Mouse (Mus musculus): ENCODE measurements around the gene Glod5. TPM values are rescaled to one million over a fixed set of nuclear protein-coding genes. Genes with fewer than 3 reads are reported as not detected.

The Glod5 gene
- total RNA-seq, 2 experiments from 2014 or later: 0.75 to 0.94 TPM

DNA sequence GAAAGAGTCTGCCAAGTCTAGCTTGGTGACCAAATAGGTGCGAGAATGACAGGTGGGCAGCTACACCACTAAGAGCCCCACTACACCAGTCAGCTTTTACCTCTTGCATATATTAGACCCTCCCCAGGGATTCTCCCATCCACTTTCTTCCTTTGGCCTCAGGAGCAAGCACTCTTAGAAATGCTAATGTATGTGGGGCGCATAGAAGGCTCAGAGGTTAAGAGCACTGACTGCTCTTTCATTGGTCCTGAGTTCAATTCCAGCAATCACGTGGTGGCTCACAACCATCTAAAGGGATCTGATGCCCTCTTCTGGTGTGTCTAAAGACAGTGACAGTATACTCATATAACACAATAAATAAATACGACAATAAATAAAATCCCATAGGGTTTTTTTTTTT lies 15.3 kb downstream of the Glod5 start:
- intact Hi-C loops (cut with DNase I): loop anchor here (10.0 kb wide), 1 partner anchor 48 kb away; no protein-coding TSS in a partner anchor
- H3K27ac ChIP-seq: no peak overlapping the region
- DNase-seq (ENCODE audit: extremely low spot score in 1 of 2, low spot score in 2 of 2): no peak
- no peak overlapping the region for H3K4me3 ChIP-seq
- TF ChIP-seq CTCF (IDR thresholded peaks at IDR 0.05): no peak

DNA sequence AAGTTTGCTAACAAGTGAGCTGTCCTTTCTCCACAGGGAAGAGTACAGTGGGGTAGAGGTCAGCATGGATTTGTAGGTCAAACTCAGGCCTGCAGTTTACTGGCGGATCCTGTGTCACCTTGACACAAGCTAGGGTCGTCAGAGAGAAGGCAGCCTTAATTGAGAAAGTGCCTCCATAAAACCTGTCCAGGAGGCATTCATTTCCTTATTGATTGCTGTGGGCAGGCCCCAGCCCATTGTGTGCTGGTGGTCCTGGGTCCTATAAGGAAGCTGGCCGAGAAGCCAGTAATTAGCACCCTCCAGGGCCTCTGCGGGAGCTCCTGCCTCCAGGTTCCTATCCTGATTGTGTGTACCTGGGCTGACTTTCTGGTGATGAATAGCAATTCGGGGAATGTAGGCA lies 16.3 kb downstream of the Glod5 start:
- TF ChIP-seq CTCF (IDR thresholded peaks at IDR 0.05): no peak
- intact Hi-C loops (cut with DNase I): loop anchor here (10.0 kb wide), 1 partner anchor 47 kb away; no protein-coding TSS in a partner anchor
- no peak for DNase-seq (ENCODE audit: extremely low spot score in 1 of 2, low spot score in 2 of 2)
- H3K4me3 ChIP-seq: no peak overlapping the region
- H3K27ac ChIP-seq: no peak overlapping the region

DNA sequence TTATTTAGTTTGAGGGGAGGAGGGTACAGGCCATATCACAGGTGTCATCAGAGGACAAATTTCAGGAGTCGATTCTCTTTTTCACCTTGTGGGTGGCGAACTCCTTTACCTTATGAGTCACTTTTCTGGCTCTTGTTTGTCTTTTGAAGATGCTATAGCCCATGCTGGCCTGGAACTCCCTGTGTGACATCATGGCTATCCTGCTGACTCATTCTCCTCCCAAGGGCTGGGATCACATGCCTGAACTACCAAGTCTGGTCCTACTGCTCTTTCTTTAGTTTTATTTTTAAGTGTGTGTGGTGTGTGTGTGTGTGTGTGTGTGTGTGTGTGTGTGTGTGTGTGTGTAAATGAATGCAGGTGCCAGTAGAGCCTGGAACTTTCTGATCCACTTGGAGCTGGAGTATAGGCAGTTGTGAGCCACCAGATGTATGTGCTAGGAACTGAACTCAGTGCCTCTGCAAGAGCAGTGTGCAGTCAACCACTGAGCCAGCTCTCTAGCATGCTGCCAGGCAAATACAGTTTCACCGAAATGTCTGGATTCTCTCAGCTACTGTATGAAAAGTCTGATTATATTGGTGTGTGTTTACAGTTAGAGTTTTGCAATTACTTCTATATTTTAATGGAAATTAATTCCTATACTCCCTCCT lies 17.6 kb downstream of the Glod5 start:
- DNase-seq (ENCODE audit: extremely low spot score in 1 of 2, low spot score in 2 of 2): no peak
- no peak overlapping the region for H3K4me3 ChIP-seq
- no peak overlapping the region for H3K27ac ChIP-seq
- no peak for TF ChIP-seq CTCF (IDR thresholded peaks at IDR 0.05)
- intact Hi-C loops (cut with DNase I): loop anchor here (10.0 kb wide), 1 partner anchor 46 kb away; no protein-coding TSS in a partner anchor

DNA sequence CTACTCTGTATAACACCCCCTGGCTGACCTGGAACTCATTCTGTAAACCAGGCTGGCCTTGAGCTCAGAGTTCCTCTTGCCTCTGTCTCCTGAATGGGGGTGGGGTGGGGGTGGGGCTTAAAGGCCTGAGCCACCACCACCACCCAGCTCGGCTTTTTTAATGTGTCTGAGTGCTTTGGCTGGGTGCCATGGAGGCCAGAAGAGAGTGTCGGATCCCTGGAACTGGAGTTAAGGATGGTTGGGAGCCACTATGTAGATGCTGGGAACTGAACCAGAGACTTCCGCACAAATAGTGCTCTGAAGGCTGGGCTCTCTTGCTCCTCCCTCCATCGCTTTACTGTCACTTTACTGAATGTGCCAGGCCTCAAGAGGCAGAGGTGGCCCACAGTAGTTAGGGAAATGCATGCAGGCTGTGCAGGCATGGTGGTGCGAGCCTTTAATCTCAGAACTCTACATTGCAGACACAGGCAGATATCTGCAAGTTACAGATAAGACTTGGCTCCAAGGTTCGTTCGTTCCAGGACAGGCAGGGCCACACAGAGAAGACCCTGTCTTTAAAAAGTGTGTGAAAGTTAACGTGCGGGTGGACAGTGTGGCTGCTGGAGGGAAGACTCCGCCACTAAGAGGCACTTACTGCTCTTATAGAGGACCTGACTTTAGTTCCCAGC lies 25.1 kb downstream of the Glod5 start:
- TF ChIP-seq CTCF (IDR thresholded peaks at IDR 0.05): no peak
- intact Hi-C loops (cut with DNase I): no loop called here
- no peak for DNase-seq (ENCODE audit: extremely low spot score in 1 of 2, low spot score in 2 of 2)
- Histone ChIP-seq H3K4me3 (no peak overlapping the region), H3K27ac (no peak overlapping the region)

DNA sequence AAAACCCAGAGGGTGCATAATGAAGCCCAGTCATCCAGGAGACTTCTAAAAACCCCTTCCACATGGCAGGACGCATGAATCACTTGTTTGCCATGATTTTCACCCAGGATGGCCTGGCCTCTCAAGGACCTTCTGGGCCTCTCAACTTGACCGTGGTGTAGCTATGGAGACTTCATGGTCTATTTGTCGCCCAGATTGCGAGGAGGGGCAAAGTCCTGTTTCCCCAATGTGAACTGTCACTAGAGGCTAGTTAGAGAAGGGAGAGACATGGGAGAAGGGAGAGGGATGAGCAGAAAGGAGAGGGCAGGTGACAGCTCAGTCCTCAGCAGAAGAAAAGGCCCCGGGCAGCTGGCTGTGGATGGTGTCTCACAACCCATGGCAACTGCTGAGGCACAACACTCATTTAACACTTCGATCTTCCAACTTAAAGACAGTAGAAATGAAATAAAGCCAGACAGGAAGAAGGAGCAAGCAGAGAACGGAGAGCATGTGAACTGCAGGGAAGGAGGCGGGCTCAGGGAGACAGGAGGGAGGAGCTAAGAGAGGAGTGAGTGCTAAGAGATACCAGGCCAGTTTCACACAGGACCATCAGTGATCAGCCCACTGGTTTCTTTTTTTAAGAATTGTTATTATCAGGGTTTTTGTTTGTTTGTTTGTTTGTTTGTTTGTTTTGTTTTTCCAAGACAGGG lies 25.8 kb downstream of the Glod5 start:
- TF ChIP-seq CTCF (IDR thresholded peaks at IDR 0.05): no peak
- intact Hi-C loops (cut with DNase I): no loop called here
- DNase-seq (ENCODE audit: extremely low spot score in 1 of 2, low spot score in 2 of 2): no peak
- no peak overlapping the region for H3K27ac ChIP-seq
- H3K4me3 ChIP-seq: no peak overlapping the region

DNA sequence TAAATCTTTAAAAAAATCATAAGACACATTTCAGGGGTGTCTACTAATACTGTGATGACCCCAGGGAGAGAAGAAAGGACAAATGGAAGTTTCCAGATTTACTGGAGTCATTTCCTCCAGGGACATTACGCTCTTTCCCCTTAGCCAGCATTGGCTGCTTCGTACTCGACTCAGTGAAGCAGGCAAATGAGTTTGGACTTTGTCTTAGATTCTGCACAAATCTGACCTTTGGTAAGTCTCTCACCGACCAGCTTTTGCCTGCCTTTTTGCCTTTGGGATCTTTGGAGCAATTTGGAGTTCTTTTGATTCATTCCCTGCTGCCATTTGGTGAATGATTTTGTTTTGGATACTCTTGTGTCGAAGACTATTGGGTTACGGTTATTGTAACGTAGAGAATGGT lies 36.9 kb downstream of the Glod5 start:
- Histone ChIP-seq H3K27ac (no peak overlapping the region), H3K4me3 (no peak overlapping the region)
- TF ChIP-seq CTCF (IDR thresholded peaks at IDR 0.05): no peak
- intact Hi-C loops (cut with DNase I): no loop called here
- no peak for DNase-seq (ENCODE audit: extremely low spot score in 1 of 2, low spot score in 2 of 2)

DNA sequence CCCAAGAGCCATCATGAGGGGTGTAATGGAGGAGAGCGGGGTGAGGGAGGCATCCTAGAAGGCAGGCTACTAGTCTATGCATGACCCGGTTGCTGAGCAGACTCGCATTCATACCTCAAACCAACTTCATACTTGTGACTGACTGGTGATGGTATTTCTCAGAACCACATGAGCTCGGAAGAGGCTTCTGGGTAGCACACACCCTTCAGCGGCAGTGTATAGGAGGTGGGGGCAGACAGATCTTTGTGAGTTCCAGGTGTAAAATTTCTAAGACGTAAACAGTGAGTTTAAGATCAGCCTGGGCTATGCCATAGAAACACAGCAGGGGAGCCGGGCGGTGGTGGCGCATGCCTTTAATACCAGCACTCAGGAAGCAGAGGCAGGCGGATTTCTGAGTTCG lies 40.4 kb downstream of the Glod5 start, which contains the start of gene Gata1:
TSS of gene Gata1 (minus strand) at position 180 of the 400 bp plus-strand sequence.
- no peak for DNase-seq (ENCODE audit: extremely low spot score in 1 of 2, low spot score in 2 of 2)
- Histone ChIP-seq H3K27ac (no peak within 1 kb of the TSS), H3K4me3 (no peak within 1 kb of the TSS)
- no peak for TF ChIP-seq CTCF (IDR thresholded peaks at IDR 0.05)
- intact Hi-C loops (cut with DNase I): no loop called here

DNA sequence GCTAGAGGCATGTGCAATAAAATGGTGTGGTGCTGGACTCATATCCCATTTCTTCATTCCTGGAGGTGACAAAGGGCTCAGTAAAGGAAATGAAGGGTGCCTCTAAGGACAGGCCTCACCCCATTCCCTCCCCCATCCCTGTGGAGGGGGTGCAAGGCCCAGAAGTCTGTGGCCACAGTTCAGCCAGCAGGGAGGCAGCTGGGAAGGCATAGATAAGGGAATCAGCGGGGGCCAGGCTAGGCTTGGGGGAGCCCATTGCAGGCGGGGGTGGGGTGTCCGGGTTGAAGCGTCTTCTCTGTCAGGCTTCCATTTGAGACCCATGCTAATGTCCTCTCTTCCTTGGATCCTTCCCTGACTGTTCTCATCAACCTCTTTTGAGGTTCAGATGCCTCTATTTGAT lies 47.0 kb downstream of the Glod5 start:
- Histone ChIP-seq H3K27ac (no peak overlapping the region), H3K4me3 (no peak overlapping the region)
- intact Hi-C loops (cut with DNase I): no loop called here
- TF ChIP-seq CTCF (IDR thresholded peaks at IDR 0.05): no peak
- no peak for DNase-seq (ENCODE audit: extremely low spot score in 1 of 2, low spot score in 2 of 2)

DNA sequence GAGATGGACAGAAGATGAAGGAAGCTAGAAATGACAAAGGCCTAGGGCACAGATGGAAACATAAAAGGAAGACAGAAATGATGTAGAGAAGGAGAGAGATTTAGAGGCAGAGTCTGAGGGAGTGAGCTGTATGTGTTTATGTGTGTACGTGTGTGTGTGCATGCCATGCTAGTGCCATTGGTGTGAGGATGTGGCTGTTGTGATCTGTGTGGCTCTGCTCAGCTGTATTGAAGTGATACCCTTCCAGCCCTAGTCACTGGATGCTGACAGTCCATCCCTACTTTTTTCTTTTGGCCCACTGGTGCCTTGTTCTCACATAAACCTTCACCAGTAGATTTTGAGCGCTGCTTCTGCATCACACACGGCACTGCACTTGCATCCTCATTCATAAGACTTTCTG lies 49.4 kb downstream of the Glod5 start:
- DNase-seq (ENCODE audit: extremely low spot score in 1 of 2, low spot score in 2 of 2): no peak
- TF ChIP-seq CTCF (IDR thresholded peaks at IDR 0.05): no peak
- H3K27ac ChIP-seq: no peak overlapping the region
- intact Hi-C loops (cut with DNase I): no loop called here
- H3K4me3 ChIP-seq: no peak overlapping the region

DNA sequence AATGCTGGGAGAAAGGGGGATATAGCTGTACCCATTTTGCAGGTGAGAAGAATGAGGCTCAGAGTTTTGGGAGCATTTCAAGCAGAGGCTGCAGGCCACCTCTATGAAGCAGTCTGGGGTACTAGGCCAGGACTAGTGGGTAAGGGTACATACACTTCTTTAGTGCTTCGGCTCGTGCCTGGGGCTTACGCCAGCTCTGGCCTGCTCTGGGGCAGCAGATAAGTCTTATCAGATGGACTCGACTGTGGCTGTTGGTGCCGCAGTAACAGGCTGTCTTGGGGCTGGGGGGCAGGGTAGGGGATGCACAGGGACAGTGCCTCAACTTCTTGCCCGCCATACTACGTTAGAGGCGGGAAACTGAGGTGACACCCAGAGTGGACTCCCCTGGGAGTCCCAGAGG lies 50.1 kb downstream of the Glod5 start:
- no peak for DNase-seq (ENCODE audit: extremely low spot score in 1 of 2, low spot score in 2 of 2)
- no peak overlapping the region for H3K4me3 ChIP-seq
- H3K27ac ChIP-seq: no peak overlapping the region
- intact Hi-C loops (cut with DNase I): no loop called here
- TF ChIP-seq CTCF (IDR thresholded peaks at IDR 0.05): no peak

DNA sequence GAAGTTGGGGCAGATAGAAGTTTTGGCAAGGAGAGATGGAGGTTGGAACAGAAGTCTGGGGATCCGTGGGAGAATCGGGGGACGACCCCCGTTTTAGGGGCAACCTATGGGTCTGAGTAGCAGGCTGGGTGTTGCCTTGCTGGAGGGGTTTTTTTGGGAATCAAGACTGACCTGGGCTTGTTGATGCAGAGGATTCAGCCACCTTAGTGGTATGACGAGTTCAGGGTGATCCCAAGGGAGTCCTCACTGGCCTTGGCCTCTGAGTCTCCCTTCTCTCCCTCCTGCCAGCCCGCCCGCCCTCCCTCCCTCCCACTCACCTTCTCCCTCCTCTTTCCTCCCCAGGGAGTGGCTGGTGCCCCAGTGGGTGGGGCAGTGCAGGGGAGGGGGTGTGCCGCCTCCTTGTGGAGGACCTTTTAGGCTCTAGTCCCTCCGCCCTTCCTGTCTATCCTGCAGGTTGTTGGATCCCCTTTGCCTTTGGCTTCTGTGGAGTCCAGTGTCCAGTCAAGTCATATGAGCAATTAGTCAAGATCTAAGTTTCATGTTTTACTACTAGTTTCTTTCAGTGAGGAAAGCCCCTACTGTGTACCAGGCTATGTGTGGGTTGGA lies 50.6 kb downstream of the Glod5 start:
- TF ChIP-seq CTCF (IDR thresholded peaks at IDR 0.05): no peak
- Histone ChIP-seq H3K4me3 (no peak overlapping the region), H3K27ac (no peak overlapping the region)
- DNase-seq (ENCODE audit: extremely low spot score in 1 of 2, low spot score in 2 of 2): no peak
- intact Hi-C loops (cut with DNase I): no loop called here

DNA sequence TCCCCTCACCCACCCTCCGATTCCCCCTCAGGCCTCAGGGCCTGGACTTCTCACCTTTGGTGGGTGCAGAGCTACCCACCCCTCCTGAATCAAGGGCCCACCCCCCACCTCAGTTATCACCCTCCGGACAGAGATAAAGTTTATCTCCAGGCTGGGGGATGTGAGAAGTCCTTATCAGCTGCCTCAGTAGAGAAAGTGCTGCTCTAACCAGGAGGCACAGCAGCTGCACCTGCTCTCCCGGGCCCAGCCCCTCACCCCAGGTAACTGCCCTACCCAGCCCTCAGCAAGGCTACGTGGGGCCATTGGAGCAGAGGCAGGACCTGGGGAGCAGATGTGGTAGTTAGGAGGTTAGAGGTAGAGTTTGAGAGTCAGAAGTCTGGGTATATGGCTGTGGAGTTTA lies 52.1 kb downstream of the Glod5 start:
- intact Hi-C loops (cut with DNase I): no loop called here
- TF ChIP-seq CTCF (IDR thresholded peaks at IDR 0.05): no peak
- DNase-seq (ENCODE audit: extremely low spot score in 1 of 2, low spot score in 2 of 2): no peak
- H3K4me3 ChIP-seq: no peak overlapping the region
- no peak overlapping the region for H3K27ac ChIP-seq
